Mouse (Mus musculus) limb, embryonic 14.5 days (tissue): Measurements from ENCODE around the gene Trub1. TPM values are rescaled to one million over a fixed set of nuclear protein-coding genes. Genes with fewer than 3 reads are reported as not detected.

Experiments
- ATAC-seq: fragments of 200-750 bp; cut with Nextera tagmentation; 2 replicates; pipeline ENCODE4 v1.8.0; 2017; ENCODE audit warnings: low read depth, moderate number of reproducible peaks, moderate TSS enrichment; ENCODE audit not compliant: low FRiP score
- DNase-seq: peaks from one replicate; pipeline ENCODE4 v3.0.0-alpha.2; 2015; ENCODE audit warnings: low spot score
- H3K27ac ChIP-seq: fragments of 300-500 bp; sonication (generic); replicated peaks from 2 replicates; pipeline ENCODE4 v1.5.1; 2014; ENCODE audit warnings: low read depth, mild to moderate bottlenecking, low read length, moderate library complexity, mixed read lengths
- H3K27me3 ChIP-seq: fragments of 300-500 bp; sonication (generic); 2 replicates; pipeline ENCODE4 v1.6.1; 2014; ENCODE audit warnings: low read length, mixed read lengths; ENCODE audit not compliant: control insufficient read depth, insufficient read depth
- H3K36me3 ChIP-seq: fragments of 300-500 bp; sonication (generic); 2 replicates; pipeline ENCODE4 v1.6.1; 2014; ENCODE audit warnings: mild to moderate bottlenecking, low read length, moderate library complexity, mixed read lengths; ENCODE audit not compliant: control insufficient read depth, insufficient read depth
- H3K4me1 ChIP-seq: fragments of 300-500 bp; sonication (generic); 2 replicates; pipeline ENCODE4 v1.6.1; 2014; ENCODE audit warnings: antibody characterized with exemption, low read length, mixed read lengths; ENCODE audit not compliant: control insufficient read depth, insufficient read depth
- H3K4me2 ChIP-seq: fragments of 300-500 bp; sonication (generic); replicated peaks from 2 replicates; pipeline ENCODE4 v1.6.1; 2014; ENCODE audit warnings: low read depth, mild to moderate bottlenecking, low read length, moderate library complexity; ENCODE audit not compliant: severe bottlenecking
- H3K4me3 ChIP-seq: fragments of 300-500 bp; sonication (generic); replicated peaks from 2 replicates; pipeline ENCODE4 v1.5.1; 2014; ENCODE audit warnings: low read length
- H3K9ac ChIP-seq: fragments of 300-500 bp; sonication (generic); 2 replicates; pipeline ENCODE4 v1.6.1; 2014; ENCODE audit warnings: mild to moderate bottlenecking, low read depth, low read length, moderate library complexity; ENCODE audit not compliant: severe bottlenecking
- H3K9me3 ChIP-seq: fragments of 300-500 bp; sonication (generic); 2 replicates; pipeline ENCODE4 v1.6.1; 2016; ENCODE audit warnings: low read length; ENCODE audit not compliant: control insufficient read depth
- POLR2A ChIP-seq: fragments of 200-500 bp; IDR thresholded peaks from 2 replicates; pipeline ENCODE4 v1.8.0; 2012; ENCODE audit warnings: inconsistent platforms, mild to moderate bottlenecking, moderate library complexity, borderline replicate concordance; ENCODE audit not compliant: insufficient read depth, insufficient read length; ENCODE audit errors: extremely low read depth
- WGBS: fragments of 180-500 bp; shearing (Covaris S2); extraction: QIAGEN DNeasy Blood & Tissue Kit; methylation state at CpG from one replicate; pipeline ENCODE4 v1.1.7; 2014; 5-methylcytosine and 5-hydroxymethylcytosine counted together
- polyA plus RNA-seq, 2 experiments: library from polyadenylated mRNA; depleted of rRNA in 1 of 2; stranded (reverse) in 1 of 2; unstranded in 1 of 2; fragments of >200 nt; fragmentation: Nextera tagmentation in 1 of 2; extraction: Ambion mirVana in 1 of 2; gene quantifications; 2 replicates each; pipeline versions ENCODE4 v1.2.1 to v1.2.3; 2012 to 2014

The Trub1 gene
- polyA plus RNA-seq, 2 experiments: 24.4 to 31.7 TPM

DNA sequence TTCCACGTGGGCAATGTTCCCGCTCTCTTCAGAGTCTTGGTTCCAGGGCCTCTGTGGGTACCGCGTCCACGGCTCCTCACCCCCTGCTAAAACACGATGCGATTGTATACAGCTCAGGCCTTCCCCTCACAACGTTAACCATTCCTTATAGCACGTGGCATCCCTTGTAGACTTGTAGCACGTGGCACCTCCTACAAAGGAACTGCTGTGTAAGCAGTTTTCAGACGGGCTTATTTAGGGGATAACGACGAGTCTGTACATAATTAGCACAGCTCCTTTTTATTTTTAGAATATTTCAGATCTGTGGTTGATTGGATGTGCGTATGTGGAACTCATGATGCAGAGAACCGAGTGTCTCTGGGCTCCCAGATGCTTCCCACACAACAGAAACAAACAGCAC lies 19.5 kb downstream of the Trub1 start:
- Histone ChIP-seq H3K36me3 (peaks cover 11% of the 10 kb centered on the region; the same call in 1 of the 2 replicates), H3K9me3 (0 out of 2 replicates have a peak, but pooled peaks cover 3% of the 10 kb centered on the region), H3K27ac (no peak overlapping the region), H3K4me1 (peaks cover 3% of the 10 kb centered on the region; the same call in 1 of the 2 replicates), H3K4me2 (no peak overlapping the region), H3K4me3 (no peak overlapping the region), H3K27me3 (no peaks in the 10 kb centered on the region), H3K9ac (no peak overlapping the region)
- DNase-seq (no peak), ATAC-seq (no peak; the same call in 1 of the 2 replicates)
- no peak for TF ChIP-seq POLR2A
- 74% methylated on average over 15 of the region's 15 CpGs for WGBS

DNA sequence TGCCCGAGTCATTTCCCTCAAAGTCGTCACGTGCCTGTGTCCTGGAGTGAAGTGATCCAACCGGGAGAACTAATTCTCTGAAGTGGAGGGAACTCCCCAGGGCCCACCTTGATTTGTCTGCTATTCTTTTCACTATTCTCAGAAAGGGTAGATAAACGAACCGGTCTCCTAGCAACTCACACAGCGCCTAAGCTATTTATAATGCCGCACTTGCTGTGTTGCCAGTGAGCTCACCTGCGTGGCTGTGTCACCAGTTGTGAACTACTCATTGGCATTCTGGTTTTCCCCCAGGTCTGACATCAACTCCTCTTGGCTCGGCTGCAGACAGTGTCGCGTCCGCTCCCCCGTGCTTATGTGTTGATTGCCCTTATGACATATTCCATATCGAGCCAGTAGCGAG lies 20.6 kb downstream of the Trub1 start:
- no peak overlapping the region for H3K27ac ChIP-seq
- 71% methylated on average over 16 of the region's 16 CpGs for WGBS
- no peak overlapping the region for H3K4me2 ChIP-seq
- no peak overlapping the region for H3K9ac ChIP-seq
- no peak for TF ChIP-seq POLR2A
- DNase-seq (no peak), ATAC-seq (no peak)
- no peaks in the 10 kb centered on the region for H3K27me3 ChIP-seq
- 0 out of 2 replicates have a peak, but pooled peaks cover 11% of the 10 kb centered on the region for H3K36me3 ChIP-seq
- H3K9me3 ChIP-seq: 0 out of 2 replicates have a peak, but pooled peaks cover 3% of the 10 kb centered on the region
- no peak overlapping the region for H3K4me3 ChIP-seq
- peaks cover 3% of the 10 kb centered on the region; the same call in 1 of the 2 replicates for H3K4me1 ChIP-seq

DNA sequence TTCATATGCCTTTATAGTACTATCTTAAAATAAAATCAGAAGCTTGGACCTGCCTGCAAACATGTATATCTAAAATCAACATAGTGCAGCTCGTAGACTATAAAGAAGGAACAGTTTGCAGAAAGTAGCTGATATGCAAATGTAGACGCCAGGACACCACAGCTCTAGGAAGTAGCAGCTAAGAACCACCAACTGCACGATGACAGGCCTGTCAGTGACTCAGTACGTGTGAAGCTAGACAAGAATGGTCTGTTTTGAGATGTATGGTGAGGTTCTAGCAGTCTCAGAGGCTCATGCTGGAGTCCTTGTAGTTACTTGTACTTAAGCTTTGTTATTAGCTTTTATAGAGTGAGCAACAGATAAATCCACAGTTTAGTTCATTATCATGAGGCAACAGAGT lies 22.6 kb downstream of the Trub1 start:
- Histone ChIP-seq H3K4me2 (no peak overlapping the region), H3K4me1 (peaks cover 3% of the 10 kb centered on the region; the same call in 1 of the 2 replicates), H3K9ac (no peak overlapping the region), H3K27me3 (no peaks in the 10 kb centered on the region), H3K9me3 (no peaks in the 10 kb centered on the region), H3K36me3 (0 out of 2 replicates have a peak, but pooled peaks cover 11% of the 10 kb centered on the region), H3K27ac (no peak overlapping the region), H3K4me3 (no peak overlapping the region)
- ATAC-seq (no peak), DNase-seq (no peak)
- TF ChIP-seq POLR2A: no peak
- WGBS: 80% methylated on average over 4 of the region's 4 CpGs

DNA sequence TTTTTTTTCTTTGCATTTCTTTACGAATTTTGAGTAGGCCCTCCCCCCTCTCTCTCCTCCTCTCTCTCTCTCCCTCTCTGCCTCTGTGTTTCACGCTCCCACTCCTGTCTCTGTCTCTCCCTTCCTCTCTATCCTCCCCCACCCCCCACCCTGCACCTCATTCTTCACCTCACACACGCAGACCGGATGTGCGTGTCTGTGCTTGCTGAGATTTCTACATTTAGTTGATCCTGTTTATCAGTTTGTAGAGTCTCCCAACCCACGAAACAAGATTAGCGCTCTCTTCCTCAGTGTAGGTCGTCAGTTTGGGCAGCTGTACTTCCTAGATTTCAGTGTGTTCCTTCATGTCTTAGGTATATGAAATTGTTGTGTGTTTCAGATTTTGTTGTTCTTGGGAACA lies 24.6 kb downstream of the Trub1 start:
- no peak for TF ChIP-seq POLR2A
- Histone ChIP-seq H3K4me2 (no peak overlapping the region), H3K27ac (no peak overlapping the region), H3K4me3 (no peak overlapping the region), H3K27me3 (no peaks in the 10 kb centered on the region), H3K36me3 (peaks cover 14% of the 10 kb centered on the region; the same call in 1 of the 2 replicates), H3K9ac (no peak overlapping the region), H3K9me3 (no peaks in the 10 kb centered on the region), H3K4me1 (no peaks in the 10 kb centered on the region; the same call in 1 of the 2 replicates)
- DNase-seq (no peak), ATAC-seq (no peak)
- WGBS: 60% methylated on average over 8 of the region's 8 CpGs

DNA sequence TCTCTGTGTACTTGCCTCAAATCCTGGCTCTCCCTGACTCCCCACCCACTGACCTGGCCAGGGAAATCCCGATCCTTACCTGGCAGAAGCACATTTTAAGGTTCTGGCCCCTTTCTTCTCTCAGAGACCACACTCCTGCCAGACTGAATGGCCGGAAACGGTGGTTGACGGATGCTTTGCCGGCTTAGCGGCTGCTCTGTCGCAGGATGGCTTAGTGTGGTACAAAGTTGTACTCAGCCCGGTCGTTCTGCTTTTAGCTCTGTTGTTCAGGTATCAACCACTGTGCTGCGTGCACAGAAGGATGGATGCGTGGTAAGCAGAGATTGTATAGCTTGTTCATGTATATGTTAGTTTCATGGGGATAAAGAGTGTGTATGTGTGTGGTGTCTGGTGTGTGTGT lies 25.3 kb downstream of the Trub1 start:
- Histone ChIP-seq H3K36me3 (peaks cover 14% of the 10 kb centered on the region; the same call in 1 of the 2 replicates), H3K9ac (no peak overlapping the region), H3K4me1 (no peaks in the 10 kb centered on the region; the same call in 1 of the 2 replicates), H3K4me3 (no peak overlapping the region), H3K4me2 (no peak overlapping the region), H3K27ac (no peak overlapping the region), H3K9me3 (no peaks in the 10 kb centered on the region), H3K27me3 (no peaks in the 10 kb centered on the region)
- 78% methylated on average over 11 of the region's 11 CpGs for WGBS
- no peak for TF ChIP-seq POLR2A
- no peak for DNase-seq
- ATAC-seq: no peak
